20 mouse cellular contexts compared by ENCODE assay signal in genomic region chr9:97817116-97817515, GRCm38 (mm10).
DNase-seq lines count a peak whose midpoint lies in the region; ATAC-seq lines count a peak whose summit lies in the region.
"Had no signal": no experiment of that assay in that cellular context is flagged by ENCODE, and none has a peak within 500 bp of the region (broad histone marks: within the 10 kb centered on the region; RNA-seq: fewer than 3 reads in every experiment).

No protein-coding gene starts in this region.

- DNase-seq in heart, adult 11 months = peak; percentile 75
- DNase-seq in testis, postnatal 14 days (ENCODE audit: low spot score) = no peak
- DNase-seq in layer of hippocampus, adult 9-11 months = no peak
- DNase-seq: adrenal gland, adult 8-10 months; cerebellum, adult 11-12 months; cerebellum, adult 9-10 months; cerebellum, postnatal 25 days; forebrain, postnatal 0 days; gastrocnemius, postnatal 36 days; heart, adult 2 months; heart, postnatal 36 days; kidney, adult 11 months had no signal

- no peak overlapping the region for H3K27ac ChIP-seq in heart, embryonic 12.5 days (ENCODE audit: poor library complexity, severe bottlenecking)
- no peak overlapping the region for H3K27ac ChIP-seq in midbrain, embryonic 13.5 days
- H3K27ac ChIP-seq: forebrain, embryonic 13.5 days; heart, adult 2 months; heart, embryonic 13.5 days; hindbrain, embryonic 13.5 days; hindbrain, postnatal 0 days had no signal

- no peak overlapping the region for H3K4me2 ChIP-seq in heart, embryonic 12.5 days
- no peak overlapping the region for H3K4me2 ChIP-seq in midbrain, embryonic 13.5 days (replicated peaks)
- H3K4me2 ChIP-seq: forebrain, embryonic 13.5 days; heart, embryonic 13.5 days; hindbrain, embryonic 13.5 days had no signal

- no peaks in the 10 kb centered on the region for H3K9me3 ChIP-seq in heart, embryonic 12.5 days (replicated peaks)
- H3K9me3 ChIP-seq in midbrain, embryonic 13.5 days = no peaks in the 10 kb centered on the region
- H3K9me3 ChIP-seq: forebrain, embryonic 13.5 days; heart, embryonic 13.5 days; hindbrain, embryonic 13.5 days had no signal

- H3K4me3 ChIP-seq in heart, embryonic 12.5 days = no peak overlapping the region
- no peak overlapping the region for H3K4me3 ChIP-seq in midbrain, embryonic 13.5 days (replicated peaks)
- H3K4me3 ChIP-seq: forebrain, embryonic 13.5 days; heart, adult 2 months; heart, embryonic 13.5 days; hindbrain, embryonic 13.5 days had no signal

- WGBS in heart, embryonic 12.5 days = 53% methylated on average over 4 of the region's 4 CpGs
- WGBS in midbrain, embryonic 13.5 days = 90% methylated on average over 4 of the region's 4 CpGs

- peaks cover 21% of the 10 kb centered on the region for H3K4me1 ChIP-seq in heart, embryonic 12.5 days (replicated peaks)
- H3K4me1 ChIP-seq in midbrain, embryonic 13.5 days (replicated peaks) = no peaks in the 10 kb centered on the region
- H3K4me1 ChIP-seq: forebrain, embryonic 13.5 days had no signal

- no peaks in the 10 kb centered on the region for H3K36me3 ChIP-seq in heart, embryonic 12.5 days
- no peaks in the 10 kb centered on the region for H3K36me3 ChIP-seq in midbrain, embryonic 13.5 days
- H3K36me3 ChIP-seq: heart, embryonic 13.5 days; hindbrain, embryonic 13.5 days had no signal

- no peak for ATAC-seq in heart, embryonic 12.5 days (ENCODE audit: insufficient number of reproducible peaks, low FRiP score)
- ATAC-seq in common myeloid progenitor, adult 5-6 weeks (replicated peaks; ENCODE audit: low read depth, poor library complexity, severe bottlenecking) = peak; percentile 95
- peak; percentile 46 for ATAC-seq in granulocyte monocyte progenitor cell, adult 5-6 weeks (replicated peaks; ENCODE audit: poor library complexity, severe bottlenecking)
- no peak for ATAC-seq in midbrain, embryonic 13.5 days
- ATAC-seq: forebrain, embryonic 13.5 days; forebrain, postnatal 0 days; hindbrain, postnatal 0 days had no signal

- H3K27me3 ChIP-seq in heart, embryonic 12.5 days (replicated peaks) = no peaks in the 10 kb centered on the region
- no peaks in the 10 kb centered on the region for H3K27me3 ChIP-seq in midbrain, embryonic 13.5 days
- H3K27me3 ChIP-seq: forebrain, embryonic 13.5 days; heart, embryonic 13.5 days had no signal

- no peak overlapping the region for H3K9ac ChIP-seq in heart, embryonic 12.5 days
- H3K9ac ChIP-seq in midbrain, embryonic 13.5 days (replicated peaks) = no peak overlapping the region
- H3K9ac ChIP-seq: forebrain, embryonic 13.5 days; forebrain, postnatal 0 days; heart, embryonic 13.5 days; hindbrain, embryonic 13.5 days had no signal

Comparison
In these comparisons a context has a peak if more than half of its experiments do, and no peak if none do; other contexts are left out.
1. ATAC-seq: peak in common myeloid progenitor, adult 5-6 weeks (single experiment) and granulocyte monocyte progenitor cell, adult 5-6 weeks (single experiment); none in heart, embryonic 12.5 days (single experiment) and midbrain, embryonic 13.5 days (single experiment).